Mouse (Mus musculus) myocyte (in vitro differentiated cells): Measurements from ENCODE around the gene Serac1. TPM values are rescaled to one million over a fixed set of nuclear protein-coding genes. Genes with fewer than 3 reads are reported as not detected.

Source experiments
- H3K27me3 ChIP-seq: one replicate; pipeline ENCODE4 v1.6.1; 2011; ENCODE audit not compliant: control insufficient read depth, insufficient read depth, insufficient read length
- H3K36me3 ChIP-seq: one replicate; pipeline ENCODE4 v1.6.1; 2011; ENCODE audit not compliant: control insufficient read depth, insufficient read depth
- H3K4me2 ChIP-seq: one replicate; pipeline ENCODE4 v1.6.1; 2011; ENCODE audit warnings: low read depth, control low read depth
- H3K4me3 ChIP-seq: one replicate; pipeline ENCODE4 v1.5.1; 2011; ENCODE audit warnings: mild to moderate bottlenecking, control low read depth, moderate library complexity
- H3K79me2 ChIP-seq: one replicate; pipeline ENCODE4 v1.6.1; 2011; ENCODE audit not compliant: control insufficient read depth, insufficient read depth
- H3ac ChIP-seq: one replicate; pipeline ENCODE4 v1.6.1; 2011; ENCODE audit not compliant: control insufficient read depth, insufficient read length
- CEBPB ChIP-seq: IDR thresholded peaks from 2 replicates; pipeline ENCODE4 v1.6.1; 2011; ENCODE audit warnings: mild to moderate bottlenecking, moderate library complexity; ENCODE audit not compliant: poor library complexity, insufficient read depth, severe bottlenecking
- MAX ChIP-seq: IDR thresholded peaks from one replicate; pipeline ENCODE4 v1.6.1; 2011; ENCODE audit warnings: low read depth, mild to moderate bottlenecking, control low read depth
- MYOD1 ChIP-seq, 3 experiments: IDR thresholded peaks; one replicate each; pipeline ENCODE4 v1.6.1; 2011; ENCODE audit warnings: control low read depth in 2 of 3, low read depth in 2 of 3, mild to moderate bottlenecking in 2 of 3, moderate library complexity in 1 of 3; ENCODE audit not compliant: insufficient read length in 2 of 3, control insufficient read depth in 1 of 3
- MYOG ChIP-seq, 3 experiments: IDR thresholded peaks; one replicate each; pipeline ENCODE4 v1.6.1; 2011; ENCODE audit warnings: control low read depth in 2 of 3, low read depth in 2 of 3, mild to moderate bottlenecking in 2 of 3; ENCODE audit not compliant: insufficient read length in 2 of 3, control insufficient read depth in 1 of 3, insufficient read depth in 1 of 3
- POLR2AphosphoS2 ChIP-seq: IDR thresholded peaks from one replicate; pipeline ENCODE4 v1.6.1; 2011; ENCODE audit warnings: low read depth, control low read depth; ENCODE audit not compliant: insufficient read length
- REST ChIP-seq: IDR thresholded peaks from one replicate; pipeline ENCODE4 v1.6.1; 2011; ENCODE audit warnings: mild to moderate bottlenecking, control low read depth, moderate library complexity; ENCODE audit not compliant: insufficient read depth, insufficient read length
- TCF12 ChIP-seq: IDR thresholded peaks from one replicate; pipeline ENCODE4 v1.6.1; 2011; ENCODE audit warnings: mild to moderate bottlenecking, control low read depth; ENCODE audit not compliant: poor library complexity, insufficient read depth, severe bottlenecking
- TCF3 ChIP-seq: IDR thresholded peaks from one replicate; pipeline ENCODE4 v1.6.1; 2011; ENCODE audit warnings: low read depth, control low read depth; ENCODE audit not compliant: insufficient read length
- polyA plus RNA-seq: library from polyadenylated mRNA; unstranded; fragments of >200 nt; fragmentation: generic; extraction: Trizol; gene quantifications from one replicate; pipeline ENCODE4 v1.2.1, GENCODE M21; 2012; ENCODE audit warnings: missing spikeins

Gene Serac1
- polyA plus RNA-seq, 1 experiment: 3.5 TPM

GRCm38 (mm10) chr17:5994606-5995005, 84.9 kb downstream of the Serac1 start:
- H3K27me3 ChIP-seq: no peaks in the 10 kb centered on the region
- no peak overlapping the region for H3ac ChIP-seq
- TF ChIP-seq MYOD1 (IDR thresholded peaks at IDR 0.05; ENCODE audit: control insufficient read depth in 1 of 3, insufficient read length in 2 of 3, low read depth in 2 of 3) (peak in 1 of 3 experiments; percentile 14), POLR2AphosphoS2 (no peak)
- H3K4me2 ChIP-seq: peak overlapping the region; percentile 52
- H3K79me2 ChIP-seq: peaks cover 40% of the 10 kb centered on the region
- no peak overlapping the region for H3K4me3 ChIP-seq
- H3K36me3 ChIP-seq: peaks cover 12% of the 10 kb centered on the region

DNA sequence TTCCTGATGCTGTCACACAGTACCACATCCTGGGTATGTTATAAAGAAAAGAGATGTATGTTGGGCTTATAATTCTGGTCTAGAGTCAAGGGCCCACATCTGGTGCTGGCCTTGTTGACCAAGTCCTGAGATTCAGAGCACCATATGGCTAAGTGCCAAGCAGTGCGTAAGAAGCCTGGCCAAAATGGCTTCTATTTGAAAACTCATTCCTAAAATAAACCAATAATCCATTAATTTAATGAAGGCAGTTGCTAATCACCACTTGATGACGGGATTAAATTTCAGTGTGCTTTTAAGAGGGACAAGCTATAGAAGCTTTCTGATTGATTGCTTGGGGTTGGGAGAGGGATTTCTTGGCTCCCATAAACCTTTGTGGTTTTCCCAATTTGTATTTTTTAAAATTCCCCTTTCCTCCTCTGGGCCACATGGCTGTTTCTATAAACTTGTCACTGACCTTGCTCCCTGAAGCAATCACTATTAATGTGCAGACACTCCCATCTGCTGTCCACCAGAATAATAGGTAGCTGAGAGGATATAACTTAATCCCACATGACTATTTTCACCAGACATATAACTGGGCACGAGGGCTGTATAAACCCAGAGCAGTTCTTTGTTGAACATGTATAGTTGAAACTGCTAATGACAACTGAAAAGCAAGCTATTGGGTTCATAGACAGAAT, 85.8 kb downstream of the Serac1 start:
- TF ChIP-seq POLR2AphosphoS2 (no peak), CEBPB (0 out of 2 replicates have a peak, but pooled peaks have one; percentile 17), TCF12 (no peak)
- Histone ChIP-seq H3K36me3 (peaks cover 10% of the 10 kb centered on the region), H3K79me2 (peaks cover 40% of the 10 kb centered on the region), H3K4me2 (peak overlapping the region; percentile 45), H3K27me3 (no peaks in the 10 kb centered on the region), H3ac (no peak overlapping the region), H3K4me3 (no peak overlapping the region)

- peaks cover 7% of the 10 kb centered on the region for H3K36me3 ChIP-seq
- H3ac ChIP-seq: no peak overlapping the region
- H3K27me3 ChIP-seq: no peaks in the 10 kb centered on the region
- peaks cover 42% of the 10 kb centered on the region for H3K79me2 ChIP-seq
- peak overlapping the region; percentile 41 for H3K4me2 ChIP-seq
- peak; percentile 93 for TF ChIP-seq CEBPB
- TF ChIP-seq MYOD1 (IDR thresholded peaks at IDR 0.05; ENCODE audit: control insufficient read depth in 1 of 3, insufficient read length in 2 of 3, low read depth in 2 of 3): no peak
- TF ChIP-seq TCF3: no peak
- TF ChIP-seq REST: no peak
- no peak for TF ChIP-seq MYOG (IDR thresholded peaks at IDR 0.05; ENCODE audit: control insufficient read depth in 1 of 3, insufficient read depth in 1 of 3, insufficient read length in 2 of 3, low read depth in 2 of 3)
- TF ChIP-seq POLR2AphosphoS2: peak; percentile 41
- no peak for TF ChIP-seq MAX
- no peak overlapping the region for H3K4me3 ChIP-seq
Measured at GRCm38 (mm10) chr17:5992866-5993580, 86.5 kb downstream of the Serac1 start.

Other genes starting within 250 kb of the Serac1 start
- 24.7 TPM for gene Snx9, start 238.4 kb downstream of the Serac1 start, polyA plus RNA-seq
- gene Synj2, start 138.5 kb downstream of the Serac1 start, polyA plus RNA-seq: 32.1 TPM
- gene Gtf2h5, start within 50 bp of the Serac1 start, polyA plus RNA-seq: 72.8 TPM
- 56.4 TPM for gene Tulp4, start 26.7 kb upstream of the Serac1 start, polyA plus RNA-seq
- gene Tmem181a, start 177.1 kb upstream of the Serac1 start, polyA plus RNA-seq: 8.7 TPM
- gene Dynlt1a, start 237.8 kb upstream of the Serac1 start, polyA plus RNA-seq: 7.0 TPM